Mouse (Mus musculus) urinary bladder, postnatal 36 days (tissue): ENCODE data around the gene Pex16.
A peak's percentile ranks its signal among the peaks of the same experiment; 100 is the strongest.

Experiments
- DNase-seq, 2 experiments: peaks; one replicate each; pipeline ENCODE4 v3.0.0; 2022; ENCODE audit warnings: low spot score in 2 of 2, mixed read lengths in 1 of 2

The Pex16 gene

DNA sequence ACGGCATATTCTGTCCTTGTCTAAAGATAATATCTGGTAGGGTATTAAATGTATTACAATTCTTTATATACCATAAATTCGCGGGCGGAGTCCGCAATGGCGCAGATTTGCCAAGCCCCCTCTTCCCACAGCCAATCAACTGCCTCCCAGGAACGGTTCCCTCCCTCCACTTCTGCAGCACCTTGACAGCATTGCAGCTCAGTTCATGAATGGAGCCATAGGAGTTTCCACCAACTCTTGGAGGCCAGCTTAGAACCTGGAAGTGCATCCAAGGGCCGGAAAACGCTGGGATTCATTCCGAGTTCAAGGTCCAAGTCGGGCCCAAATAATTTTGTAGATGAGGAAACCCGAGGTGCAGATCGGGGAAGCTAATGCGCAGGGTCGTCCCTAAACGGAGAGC, at the start of gene Pex16, which contains the start of gene Large2:
Pex16 (plus strand) TSS at position 163 of the 400 bp plus-strand sequence.
Large2 (minus strand) TSS at position 356 of the 400 bp plus-strand sequence.
- DNase-seq: peak in 1 of 2 experiments; percentile 31

GRCm38 (mm10) chr2:92325676-92326075, 48.8 kb upstream of the Pex16 start:
- no peak for DNase-seq

DNA sequence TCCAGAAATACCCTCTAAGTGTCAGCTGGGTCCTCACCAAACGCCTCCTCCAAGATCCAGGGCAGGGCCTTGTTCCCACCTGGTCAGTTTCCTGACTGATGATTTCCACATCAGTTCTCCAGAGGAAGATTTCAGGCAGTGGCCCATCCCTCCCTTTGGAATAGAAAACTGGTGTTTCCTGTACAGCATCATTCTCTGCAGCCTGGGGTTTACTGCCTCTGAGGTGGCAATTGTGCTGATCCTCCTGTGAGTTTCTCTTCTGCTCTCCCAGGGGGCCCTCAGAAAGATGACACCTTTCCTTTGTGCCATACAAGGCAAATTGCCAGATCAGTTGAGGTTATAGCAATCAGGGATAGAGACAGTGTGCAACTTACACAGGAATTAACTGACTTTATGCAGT, 48.3 kb upstream of the Pex16 start:
- DNase-seq: no peak

DNA sequence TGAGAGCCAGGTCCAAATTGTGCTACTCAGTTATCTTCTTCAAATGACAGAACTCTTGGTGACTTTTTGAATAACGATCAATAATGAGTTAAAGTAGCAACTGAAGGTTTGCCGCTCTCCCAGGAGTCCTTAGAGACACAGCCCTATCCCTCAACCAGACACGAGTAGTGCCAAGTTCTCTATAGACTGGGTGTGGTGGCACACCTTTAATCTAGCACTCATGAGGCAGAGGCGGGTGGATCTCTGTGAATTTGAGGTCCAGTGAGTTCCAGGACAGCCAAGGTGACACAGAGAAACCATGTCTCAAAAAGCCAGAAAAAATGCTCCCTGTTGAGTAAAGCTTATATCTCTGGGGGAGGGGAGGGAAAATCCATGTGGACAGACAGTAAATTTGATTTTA, 46.9 kb upstream of the Pex16 start:
- DNase-seq: no peak

GRCm38 (mm10) chr2:92328206-92328605, 46.3 kb upstream of the Pex16 start:
- DNase-seq: no peak

DNA sequence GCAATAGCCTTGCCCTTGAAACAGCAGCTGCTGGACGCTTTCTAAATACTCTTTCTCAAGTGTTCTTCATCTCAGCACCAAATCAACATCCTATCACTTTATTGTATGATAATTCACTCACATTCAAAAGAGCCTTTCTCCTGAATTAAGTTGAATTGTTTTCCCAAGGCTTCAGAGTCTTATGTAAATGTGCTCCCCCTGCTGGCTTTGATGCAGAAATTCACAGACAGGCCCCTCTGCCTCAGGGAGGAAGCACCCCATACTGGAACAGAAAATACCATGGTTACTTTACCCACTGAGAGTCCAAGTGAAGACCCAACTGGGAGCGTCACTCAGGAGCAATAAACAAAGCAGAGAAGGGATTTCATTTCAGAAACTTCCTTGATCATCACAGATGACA, 43.6 kb upstream of the Pex16 start:
- no peak for DNase-seq

DNA sequence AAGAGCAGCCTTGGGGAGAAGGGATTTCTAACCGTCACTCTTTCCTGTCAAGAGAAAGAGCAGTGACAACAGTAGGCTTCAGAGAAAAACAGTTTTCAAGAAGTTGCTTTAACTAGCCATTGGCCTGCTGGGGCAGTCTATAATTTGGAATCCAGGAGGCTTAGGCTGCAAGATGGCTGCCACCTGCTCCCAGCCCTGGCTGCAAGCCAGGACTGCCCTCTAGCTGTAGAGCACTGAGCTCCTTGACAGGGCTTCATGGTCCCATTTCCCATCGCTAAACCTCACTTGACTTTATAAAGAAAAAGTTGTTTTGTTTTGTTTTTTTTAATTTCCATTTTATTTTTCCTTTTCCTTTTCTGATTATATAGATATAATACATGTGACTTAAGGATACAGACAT, 43.1 kb upstream of the Pex16 start:
- no peak for DNase-seq

DNA sequence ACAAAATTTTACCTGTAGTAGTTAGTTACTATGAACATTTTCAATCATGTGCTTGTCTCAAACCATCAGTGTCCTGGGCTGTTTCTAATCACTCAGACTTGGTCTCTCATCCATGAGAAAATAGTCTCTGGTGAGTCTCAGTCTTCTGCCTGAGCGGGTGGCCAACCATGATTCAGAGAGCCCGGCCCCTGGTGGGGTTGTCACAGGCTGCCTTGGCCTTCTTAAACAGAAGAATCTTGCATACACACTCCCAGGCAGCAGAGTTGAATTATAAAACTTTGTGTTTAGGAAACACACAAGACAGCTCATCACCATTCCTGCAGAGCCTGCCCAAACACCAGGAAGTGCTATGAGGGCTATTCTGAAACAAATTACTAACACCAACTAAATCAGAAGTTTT, 42.6 kb upstream of the Pex16 start:
- no peak for DNase-seq

GRCm38 (mm10) chr2:92342418-92342817, 32.1 kb upstream of the Pex16 start:
- DNase-seq: no peak

DNA sequence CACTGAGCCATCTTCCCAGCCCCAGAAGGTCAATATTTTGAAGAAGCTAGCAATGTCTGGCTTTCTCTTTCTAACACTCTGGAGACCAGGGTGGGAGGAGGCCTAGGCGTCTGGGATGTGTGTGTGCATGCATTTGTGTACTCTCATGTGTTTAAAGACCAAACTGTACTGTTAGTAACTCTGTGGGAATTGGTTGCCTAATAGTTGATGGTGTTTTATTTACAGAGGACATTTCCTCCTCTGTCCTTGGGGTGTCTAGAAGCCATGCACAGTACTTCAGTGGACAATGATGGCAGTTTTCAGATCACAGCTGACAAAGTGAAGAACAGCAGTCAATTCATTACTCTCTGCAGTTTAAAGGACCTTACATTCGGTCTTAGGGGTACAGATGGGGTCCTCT, 27.3 kb upstream of the Pex16 start:
- DNase-seq: no peak

DNA sequence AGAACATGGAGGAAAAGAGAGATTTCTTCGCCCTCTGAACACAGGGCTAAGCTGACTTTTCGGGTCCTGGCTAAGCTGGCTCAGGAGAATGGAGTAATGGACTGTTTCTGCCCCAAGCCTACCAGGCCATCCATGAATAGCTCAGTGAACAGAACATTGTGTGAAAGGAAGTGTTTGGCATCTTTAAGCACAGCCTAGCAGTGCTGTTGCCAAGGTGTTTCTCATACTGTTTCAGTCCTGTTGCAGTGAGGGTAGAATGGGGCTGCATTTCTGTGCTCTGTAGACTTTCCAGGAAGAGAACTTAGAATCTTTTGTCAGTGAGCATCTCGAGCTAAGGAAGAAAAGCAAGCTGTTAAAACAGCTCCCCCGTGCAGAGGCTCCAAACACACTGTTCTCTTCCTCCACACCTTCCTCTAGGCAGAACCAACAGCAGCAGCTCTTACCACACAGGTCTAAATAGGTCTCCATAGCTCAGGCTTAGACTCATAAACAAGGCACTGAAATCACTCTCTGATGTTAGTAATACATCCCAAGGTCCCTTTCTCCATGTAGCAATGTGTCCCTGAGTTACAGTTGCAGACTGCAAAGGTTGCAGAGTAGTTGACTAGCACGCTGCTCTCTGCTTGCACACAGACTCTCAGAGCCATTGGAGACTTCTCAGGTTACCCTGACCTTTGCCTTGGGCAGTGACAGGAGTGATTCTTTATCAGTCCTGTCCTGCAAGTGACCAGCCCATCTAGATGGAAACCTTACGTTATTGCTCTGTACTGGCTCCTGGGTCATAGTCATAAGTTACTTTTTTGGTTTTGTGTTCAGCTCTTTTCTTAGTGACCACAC, 24.7 kb upstream of the Pex16 start:
- no peak for DNase-seq

GRCm38 (mm10) chr2:92350686-92351085, 23.8 kb upstream of the Pex16 start:
- DNase-seq: no peak

GRCm38 (mm10) chr2:92353402-92353801, 21.1 kb upstream of the Pex16 start:
- no peak for DNase-seq

- DNase-seq: no peak
Measured at GRCm38 (mm10) chr2:92354224-92354623, 20.3 kb upstream of the Pex16 start.

- no peak for DNase-seq
Measured at GRCm38 (mm10) chr2:92359301-92359700, 15.2 kb upstream of the Pex16 start.

DNA sequence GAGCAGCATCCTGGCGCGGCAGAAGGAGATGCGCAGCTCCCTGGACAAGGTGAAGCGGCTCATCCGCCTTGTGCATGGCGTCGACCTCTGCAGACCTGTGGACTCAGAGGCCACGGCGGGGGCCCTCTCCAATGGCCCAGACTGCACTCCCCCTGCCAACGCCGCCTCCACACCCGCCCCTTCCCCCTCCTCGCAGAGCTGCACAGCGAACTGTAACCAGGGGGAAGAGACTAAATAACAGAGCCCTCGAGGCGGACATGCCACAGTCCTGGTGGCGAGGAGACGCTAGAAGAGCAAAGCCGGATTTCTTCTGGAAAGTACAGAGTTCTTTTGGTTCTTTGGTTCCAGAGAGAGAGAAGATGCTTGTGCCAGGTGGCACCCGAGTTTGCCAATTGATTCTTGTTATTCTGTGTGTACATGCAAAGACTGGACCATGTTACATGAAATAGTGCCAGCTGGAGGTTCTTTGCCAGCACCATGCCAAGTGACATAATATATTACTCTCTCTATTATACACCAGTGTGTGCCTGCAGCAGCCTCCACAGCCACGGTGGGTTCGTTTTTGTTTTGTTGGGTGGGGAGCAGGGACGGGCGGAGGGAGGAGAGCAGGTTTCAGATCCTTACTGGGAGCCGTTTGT, 14.2 kb upstream of the Pex16 start:
- no peak for DNase-seq

DNA sequence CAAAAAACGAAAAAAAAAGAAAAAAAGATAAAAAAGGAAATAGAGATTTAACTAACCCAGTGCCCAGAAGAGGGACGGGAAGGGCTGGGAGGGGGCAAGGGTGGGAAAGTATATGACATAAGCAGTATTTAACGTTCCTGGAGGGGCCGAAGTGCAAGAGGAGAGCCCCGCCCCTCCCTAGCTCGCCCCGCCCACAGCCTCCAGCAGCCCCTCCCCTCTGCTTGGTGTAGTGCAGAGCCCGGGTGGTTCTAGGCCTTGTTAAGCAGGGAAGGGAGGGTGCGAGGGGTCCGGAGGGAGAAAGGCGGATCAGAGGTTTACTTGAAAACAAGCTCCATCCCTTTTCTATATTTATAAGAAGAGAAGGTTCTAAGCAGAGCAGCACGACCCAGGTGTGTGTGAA, 13.6 kb upstream of the Pex16 start:
- DNase-seq: no peak

DNA sequence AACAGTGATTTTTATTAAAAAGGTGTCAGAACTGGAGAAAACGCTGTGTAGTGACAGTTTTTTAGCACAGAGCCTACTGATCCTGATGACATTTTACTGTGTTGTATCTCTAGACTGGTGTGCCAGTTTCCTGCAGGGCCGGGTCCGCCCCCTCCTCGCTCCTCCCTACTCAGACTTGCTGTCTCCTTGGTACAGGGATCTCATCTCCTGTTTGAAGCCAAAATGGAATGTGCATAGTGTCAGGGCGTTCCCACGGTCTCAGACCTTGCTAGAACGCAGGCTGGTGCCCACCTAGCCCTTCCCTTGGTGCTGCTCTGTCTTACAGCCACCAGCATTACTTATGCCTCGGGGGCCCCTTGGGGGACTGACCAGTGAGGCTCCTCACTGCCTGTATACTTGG, 12.7 kb upstream of the Pex16 start:
- DNase-seq: no peak

DNA sequence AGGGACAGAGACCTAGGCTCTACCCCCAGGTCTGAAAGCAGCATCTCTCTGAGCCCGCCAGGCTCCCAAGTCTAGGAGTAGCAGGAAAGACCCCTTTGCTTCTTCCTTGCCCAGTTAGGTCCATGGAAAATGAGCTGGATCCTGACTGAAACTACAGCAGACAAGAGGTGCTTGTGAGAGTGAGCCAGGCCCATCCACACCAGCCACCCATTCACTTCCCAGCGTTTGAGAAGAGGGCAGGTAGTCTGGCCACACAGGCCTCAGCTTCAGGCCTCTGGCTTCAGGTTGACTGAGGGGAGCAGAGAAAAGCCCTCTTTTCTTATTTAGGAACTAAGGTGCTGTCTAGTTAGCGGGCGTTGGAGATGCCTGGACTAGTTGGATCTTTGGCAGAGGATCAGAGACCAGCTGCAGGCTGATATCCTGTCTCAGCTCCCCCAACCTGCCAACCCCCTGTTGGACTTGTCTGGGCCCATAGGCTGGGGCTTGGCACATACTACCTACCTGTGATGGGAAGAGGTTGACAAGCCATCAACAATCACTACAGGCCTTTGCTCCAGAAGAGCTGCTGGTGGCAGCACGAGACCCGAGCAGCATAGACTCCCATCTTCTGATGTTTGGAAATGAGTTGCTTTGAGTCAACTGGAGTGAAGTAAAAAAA, 11.8 kb upstream of the Pex16 start:
- DNase-seq: no peak

GRCm38 (mm10) chr2:92364086-92364485, 10.4 kb upstream of the Pex16 start:
- DNase-seq: no peak

- DNase-seq: no peak
Measured at GRCm38 (mm10) chr2:92365568-92365967, 8.9 kb upstream of the Pex16 start.

GRCm38 (mm10) chr2:92367383-92368029, 7.0 kb upstream of the Pex16 start:
- DNase-seq: no peak
